Mouse (Mus musculus) thymus, adult 2 months (tissue): ENCODE data around the gene 1700047I17Rik2.
"Not testable (repeated sequence)": the region's sequence is repeated elsewhere in the genome, so short reads cannot be mapped to it uniquely, and the experiment has no call there.

Experiments used
- CTCF ChIP-seq: fragments of 200-500 bp; IDR thresholded peaks from 2 replicates; pipeline ENCODE4 v1.5.1; 2012; ENCODE audit warnings: mild to moderate bottlenecking, control low read depth, low read length, moderate library complexity, borderline replicate concordance; ENCODE audit not compliant: control insufficient read depth, poor library complexity, insufficient read depth; ENCODE audit errors: extremely low read depth
- POLR2A ChIP-seq: fragments of 200-500 bp; IDR thresholded peaks from 2 replicates; pipeline ENCODE4 v1.6.1; 2012; ENCODE audit warnings: mild to moderate bottlenecking, low read length, control low read depth, moderate library complexity; ENCODE audit not compliant: control insufficient read depth, poor library complexity, insufficient read depth; ENCODE audit errors: extremely low read depth

DNA sequence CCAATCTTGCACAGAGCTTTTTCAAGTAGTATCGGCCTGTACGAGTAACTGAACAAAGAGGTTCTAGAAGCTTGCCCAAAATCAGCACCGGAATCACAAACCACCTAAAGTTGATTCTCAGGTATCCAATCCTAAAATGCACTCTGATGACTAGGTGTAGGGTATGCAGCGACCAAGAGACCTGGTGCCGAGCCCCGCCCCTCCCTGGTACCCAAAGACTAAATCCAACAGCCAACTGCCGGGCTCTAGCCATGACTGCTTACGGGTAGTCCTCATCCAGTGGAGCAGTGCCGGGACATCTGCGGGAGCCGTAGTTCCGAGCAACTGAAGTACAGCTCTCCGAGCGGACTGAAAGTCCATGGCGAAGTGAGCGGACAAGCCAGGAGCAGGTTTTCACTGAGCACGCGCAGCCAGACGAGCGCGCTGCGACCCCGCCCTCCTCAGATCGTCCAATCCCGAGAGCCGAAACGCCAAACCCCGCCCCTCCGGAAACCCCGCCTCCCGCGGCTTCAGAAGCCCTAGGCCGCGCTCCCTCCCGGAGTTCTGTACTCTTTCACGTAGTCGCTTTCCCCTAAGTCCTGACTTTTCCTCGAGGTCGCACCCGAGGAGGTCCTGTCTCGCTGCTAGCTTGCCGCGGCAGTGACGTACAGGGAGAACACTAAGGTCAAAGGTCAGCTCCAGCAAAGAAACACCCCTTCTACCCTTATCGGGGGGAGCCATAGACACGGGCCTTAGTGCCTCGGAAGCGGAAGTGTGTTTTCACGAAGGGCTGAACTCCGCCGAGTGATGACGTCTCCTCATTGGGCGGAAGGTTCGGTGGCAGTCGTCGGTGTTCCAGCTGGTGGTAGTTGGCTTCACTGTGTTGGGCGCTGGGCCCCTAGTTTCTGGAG lies 44.6 kb upstream of the 1700047I17Rik2 start, which contains the start of gene Srp54b:
- not testable (repeated sequence) for TF ChIP-seq CTCF, POLR2A
